Mouse (Mus musculus) gastrocnemius, adult 2 months (tissue): ENCODE data around the gene Pes1. TPM values are rescaled to one million over a fixed set of nuclear protein-coding genes. Genes with fewer than 3 reads are reported as not detected.
"Not testable (repeated sequence)": the region's sequence is repeated elsewhere in the genome, so short reads cannot be mapped to it uniquely, and the experiment has no call there.

Source experiments
- DNase-seq: peaks from one replicate; pipeline ENCODE4 v3.0.0; 2022
- H3K27ac ChIP-seq: fragments of 200-600 bp; 2 replicates; pipeline ENCODE4 v1.8.1; 2022; ENCODE audit warnings: mild to moderate bottlenecking
- H3K4me3 ChIP-seq: fragments of 200-600 bp; 2 replicates; pipeline ENCODE4 v1.8.1; 2022; ENCODE audit warnings: mild to moderate bottlenecking, moderate library complexity
- CTCF ChIP-seq: fragments of 200-600 bp; IDR thresholded peaks from 2 replicates; pipeline ENCODE4 v1.8.1; 2022; ENCODE audit warnings: antibody characterized with exemption, mild to moderate bottlenecking, moderate library complexity
- intact Hi-C: fragments of 180-260 bp; cut with DNase I; formaldehyde crosslinking; loops from one replicate; pipeline ENCODE4 v1.15.1; 2025
- total RNA-seq, 2 experiments: library from RNA; stranded (reverse); gene quantifications; 2 replicates each; pipeline ENCODE4 v1.2.3; 2021

Pes1 gene
- total RNA-seq, 2 experiments from 2014 or later = 32.8 to 33.7 TPM

- DNase-seq = no peak
- H3K4me3 ChIP-seq = no peak overlapping the region
- intact Hi-C loops = no loop called here
- no peak for TF ChIP-seq CTCF
- H3K27ac ChIP-seq = no peak overlapping the region
Measured at GRCm38 (mm10) chr11:3933756-3934285, 30.0 kb upstream of the Pes1 start.

- intact Hi-C loops = no loop called here
- DNase-seq = no peak
- H3K27ac ChIP-seq = no peak overlapping the region
- H3K4me3 ChIP-seq = no peak overlapping the region
- TF ChIP-seq CTCF = no peak
Measured at GRCm38 (mm10) chr11:3935135-3935534, 28.6 kb upstream of the Pes1 start.

- no peak for DNase-seq
- no peak overlapping the region for H3K27ac ChIP-seq
- no peak overlapping the region for H3K4me3 ChIP-seq
- TF ChIP-seq CTCF = no peak
- intact Hi-C loops = no loop called here
Measured at GRCm38 (mm10) chr11:3936318-3936717, 27.5 kb upstream of the Pes1 start.

- intact Hi-C loops = no loop called here
- TF ChIP-seq CTCF = no peak
Measured at GRCm38 (mm10) chr11:3937321-3937874, 26.4 kb upstream of the Pes1 start.

GRCm38 (mm10) chr11:3941371-3941770, 22.4 kb upstream of the Pes1 start:
- no peak overlapping the region for H3K4me3 ChIP-seq
- intact Hi-C loops = no loop called here
- TF ChIP-seq CTCF = no peak
- no peak for DNase-seq
- H3K27ac ChIP-seq = no peak overlapping the region

More at GRCm38 (mm10) chr11:3937321-3937874, 26.4 kb upstream of the Pes1 start:
- no peak for DNase-seq
- Histone ChIP-seq H3K27ac (no peak overlapping the region), H3K4me3 (no peak overlapping the region)

- no peak for DNase-seq
- no peak for TF ChIP-seq CTCF
- no peak overlapping the region for H3K4me3 ChIP-seq
- intact Hi-C loops = no loop called here
- H3K27ac ChIP-seq = no peak overlapping the region
Measured at GRCm38 (mm10) chr11:3946386-3946785, 17.4 kb upstream of the Pes1 start.

- DNase-seq, H3K27ac ChIP-seq, intact Hi-C loops, H3K4me3 ChIP-seq: not testable (repeated sequence)
Measured at GRCm38 (mm10) chr11:3954876-3955275, 8.9 kb upstream of the Pes1 start.

- DNase-seq, intact Hi-C loops, H3K27ac ChIP-seq, H3K4me3 ChIP-seq: not testable (repeated sequence)
Measured at GRCm38 (mm10) chr11:3955371-3955770, 8.4 kb upstream of the Pes1 start.

GRCm38 (mm10) chr11:3960901-3961300, 2.9 kb upstream of the Pes1 start:
- intact Hi-C loops = no loop called here
- DNase-seq = no peak
- Histone ChIP-seq H3K4me3 (no peak overlapping the region), H3K27ac (no peak overlapping the region)
- TF ChIP-seq CTCF = no peak

- TF ChIP-seq CTCF = no peak
- DNase-seq = no peak
- intact Hi-C loops = no loop called here
Measured at GRCm38 (mm10) chr11:3961761-3962160, 2.0 kb upstream of the Pes1 start.

GRCm38 (mm10) chr11:3963155-3963554, 620 bp upstream of the Pes1 start:
- intact Hi-C loops = no loop called here
- H3K27ac ChIP-seq = peak overlapping the region; percentile 94
- no peak for TF ChIP-seq CTCF
- DNase-seq = no peak
- peak overlapping the region; percentile 98 for H3K4me3 ChIP-seq

More at GRCm38 (mm10) chr11:3961761-3962160, 2.0 kb upstream of the Pes1 start:
- Histone ChIP-seq H3K4me3 (no peak overlapping the region), H3K27ac (no peak overlapping the region)

- peak overlapping the region; percentile 94 for H3K27ac ChIP-seq
- DNase-seq = no peak
- intact Hi-C loops = no loop called here
- peak overlapping the region; percentile 98 for H3K4me3 ChIP-seq
- no peak for TF ChIP-seq CTCF
Measured at GRCm38 (mm10) chr11:3964416-3965172, 819 bp downstream of the Pes1 start.

- no peak for DNase-seq
- peak; percentile 14; the same call in 1 of the 2 replicates for TF ChIP-seq CTCF
Measured at GRCm38 (mm10) chr11:3969837-3970236, 6.1 kb downstream of the Pes1 start.

GRCm38 (mm10) chr11:3970361-3970760, 6.6 kb downstream of the Pes1 start:
- TF ChIP-seq CTCF = no peak
- no peak for DNase-seq
- Histone ChIP-seq H3K4me3 (no peak overlapping the region), H3K27ac (no peak overlapping the region)
- intact Hi-C loops = no loop called here

More at GRCm38 (mm10) chr11:3969837-3970236, 6.1 kb downstream of the Pes1 start:
- intact Hi-C loops = no loop called here
- no peak overlapping the region for H3K4me3 ChIP-seq
- H3K27ac ChIP-seq = no peak overlapping the region
